Mouse (Mus musculus) embryonic facial prominence, embryonic 13.5 days (tissue): ENCODE results near the gene Mlx. TPM values are rescaled to one million over a fixed set of nuclear protein-coding genes. Genes with fewer than 3 reads are reported as not detected.

Experiments
- ATAC-seq: fragments of 200-750 bp; cut with Nextera tagmentation; 2 replicates; pipeline ENCODE4 v1.8.0; 2017; ENCODE audit warnings: low read depth; ENCODE audit not compliant: insufficient number of reproducible peaks, insufficient read depth, low FRiP score, low TSS enrichment
- H3K27ac ChIP-seq: fragments of 300-500 bp; sonication (generic); 2 replicates; pipeline ENCODE4 v1.5.1; 2015; ENCODE audit warnings: moderate library complexity, mild to moderate bottlenecking, inconsistent platforms
- H3K27me3 ChIP-seq: fragments of 300-500 bp; sonication (generic); 2 replicates; pipeline ENCODE4 v1.6.1; 2015; ENCODE audit warnings: mild to moderate bottlenecking, inconsistent platforms
- H3K36me3 ChIP-seq: fragments of 300-500 bp; sonication (generic); 2 replicates; pipeline ENCODE4 v1.6.1; 2015; ENCODE audit warnings: mild to moderate bottlenecking, inconsistent platforms
- H3K4me1 ChIP-seq: fragments of 300-500 bp; sonication (generic); 2 replicates; pipeline ENCODE4 v1.6.1; 2015; ENCODE audit warnings: inconsistent platforms
- H3K4me2 ChIP-seq: fragments of 300-500 bp; sonication (generic); 2 replicates; pipeline ENCODE4 v1.6.1; 2015; ENCODE audit warnings: moderate library complexity, mild to moderate bottlenecking, inconsistent platforms
- H3K4me3 ChIP-seq: fragments of 300-500 bp; sonication (generic); 2 replicates; pipeline ENCODE4 v1.5.1; 2015; ENCODE audit warnings: mild to moderate bottlenecking, inconsistent platforms
- H3K9ac ChIP-seq: fragments of 300-500 bp; sonication (generic); 2 replicates; pipeline ENCODE4 v1.6.1; 2015; ENCODE audit warnings: mild to moderate bottlenecking, inconsistent platforms
- H3K9me3 ChIP-seq: fragments of 300-500 bp; sonication (generic); 2 replicates; pipeline ENCODE4 v1.6.1; 2016; ENCODE audit warnings: inconsistent platforms
- WGBS: fragments of 180-500 bp; shearing (Covaris S2); methylation state at CpG from one replicate; pipeline ENCODE4 v1.1.7; 2015; ENCODE audit warnings: mixed read lengths; 5-methylcytosine and 5-hydroxymethylcytosine counted together
- polyA plus RNA-seq: library from polyadenylated mRNA; unstranded; fragments of >200 nt; fragmentation: Nextera tagmentation; extraction: Ambion mirVana; gene quantifications from 2 replicates; pipeline ENCODE4 v1.2.1, GENCODE M21; 2015

Gene Mlx
- polyA plus RNA-seq, 1 experiment from 2014 or later = 46.8 TPM

GRCm38 (mm10) chr11:101127075-101127474 lies 40.0 kb downstream of the Mlx start:
- Histone ChIP-seq H3K27me3 (no peaks in the 10 kb centered on the region), H3K4me2 (no peak overlapping the region), H3K9me3 (peaks cover 9% of the 10 kb centered on the region; the same call in 1 of the 2 replicates), H3K4me3 (no peak overlapping the region), H3K27ac (no peak overlapping the region), H3K36me3 (peaks cover 43% of the 10 kb centered on the region), H3K9ac (no peak overlapping the region), H3K4me1 (no peaks in the 10 kb centered on the region)
- no peak for ATAC-seq
- 100% methylated on average over 1 of the region's 1 CpGs for whole genome bisulfite sequencing

- H3K36me3 ChIP-seq = peaks cover 24% of the 10 kb centered on the region
- peaks cover 9% of the 10 kb centered on the region; the same call in 1 of the 2 replicates for H3K9me3 ChIP-seq
- no peak overlapping the region for H3K9ac ChIP-seq
- H3K27me3 ChIP-seq = no peaks in the 10 kb centered on the region
- WGBS = 86% methylated on average over 11 of the region's 11 CpGs
- H3K27ac ChIP-seq = no peak overlapping the region
- H3K4me3 ChIP-seq = no peak overlapping the region
- ATAC-seq = no peak
- no peaks in the 10 kb centered on the region for H3K4me1 ChIP-seq
- no peak overlapping the region for H3K4me2 ChIP-seq
Measured at GRCm38 (mm10) chr11:101128996-101129577, 42.0 kb downstream of the Mlx start.

- Histone ChIP-seq H3K27ac (no peak overlapping the region), H3K27me3 (no peaks in the 10 kb centered on the region), H3K9ac (no peak overlapping the region), H3K4me3 (no peak overlapping the region), H3K4me2 (no peak overlapping the region), H3K36me3 (peaks cover 18% of the 10 kb centered on the region), H3K4me1 (no peaks in the 10 kb centered on the region), H3K9me3 (peaks cover 9% of the 10 kb centered on the region; the same call in 1 of the 2 replicates)
- no peak for ATAC-seq
- 48% methylated on average over 18 of the region's 18 CpGs for WGBS
Measured at GRCm38 (mm10) chr11:101130056-101130756, 43.1 kb downstream of the Mlx start.

- no peak overlapping the region for H3K9ac ChIP-seq
- H3K36me3 ChIP-seq = peaks cover 8% of the 10 kb centered on the region
- H3K27ac ChIP-seq = no peak overlapping the region
- H3K4me1 ChIP-seq = no peaks in the 10 kb centered on the region
- peaks cover 9% of the 10 kb centered on the region; the same call in 1 of the 2 replicates for H3K9me3 ChIP-seq
- no peaks in the 10 kb centered on the region for H3K27me3 ChIP-seq
- no peak overlapping the region for H3K4me3 ChIP-seq
- H3K4me2 ChIP-seq = no peak overlapping the region
- 89% methylated on average over 2 of the region's 2 CpGs for WGBS
- ATAC-seq = no peak
Measured at GRCm38 (mm10) chr11:101131187-101131586, 44.1 kb downstream of the Mlx start.

- peaks cover 7% of the 10 kb centered on the region; the same call in 1 of the 2 replicates for H3K9me3 ChIP-seq
- no peak overlapping the region for H3K4me2 ChIP-seq
- WGBS = 84% methylated on average over 6 of the region's 6 CpGs
- H3K4me3 ChIP-seq = no peak overlapping the region
- no peaks in the 10 kb centered on the region for H3K4me1 ChIP-seq
- peaks cover 3% of the 10 kb centered on the region for H3K36me3 ChIP-seq
- no peak overlapping the region for H3K27ac ChIP-seq
- H3K27me3 ChIP-seq = no peaks in the 10 kb centered on the region
- H3K9ac ChIP-seq = no peak overlapping the region
- ATAC-seq = no peak
Measured at GRCm38 (mm10) chr11:101131701-101132100, 44.6 kb downstream of the Mlx start.

GRCm38 (mm10) chr11:101133037-101133436 lies 46.0 kb downstream of the Mlx start:
- no peak for ATAC-seq
- no peaks in the 10 kb centered on the region for H3K27me3 ChIP-seq
- H3K4me2 ChIP-seq = no peak overlapping the region
- 75% methylated on average over 12 of the region's 12 CpGs for WGBS
- H3K9me3 ChIP-seq = peaks cover 3% of the 10 kb centered on the region; the same call in 1 of the 2 replicates
- no peak overlapping the region for H3K9ac ChIP-seq
- H3K4me1 ChIP-seq = no peaks in the 10 kb centered on the region
- no peak overlapping the region for H3K27ac ChIP-seq
- no peak overlapping the region for H3K4me3 ChIP-seq
- H3K36me3 ChIP-seq = no peaks in the 10 kb centered on the region

- Histone ChIP-seq H3K4me3 (no peak overlapping the region), H3K9me3 (peaks cover 3% of the 10 kb centered on the region; the same call in 1 of the 2 replicates), H3K36me3 (no peaks in the 10 kb centered on the region), H3K9ac (no peak overlapping the region), H3K27me3 (no peaks in the 10 kb centered on the region), H3K4me2 (no peak overlapping the region), H3K4me1 (0 out of 2 replicates have a peak, but pooled peaks cover 5% of the 10 kb centered on the region), H3K27ac (no peak overlapping the region)
- 82% methylated on average over 13 of the region's 13 CpGs for WGBS
- no peak for ATAC-seq
Measured at GRCm38 (mm10) chr11:101134217-101134865, 47.3 kb downstream of the Mlx start.

- Histone ChIP-seq H3K9ac (no peak overlapping the region), H3K27me3 (peaks cover 18% of the 10 kb centered on the region; the same call in 1 of the 2 replicates), H3K36me3 (no peaks in the 10 kb centered on the region), H3K27ac (no peak overlapping the region), H3K4me2 (no peak overlapping the region), H3K4me1 (peaks cover 14% of the 10 kb centered on the region), H3K4me3 (no peak overlapping the region), H3K9me3 (no peaks in the 10 kb centered on the region)
- 83% methylated on average over 7 of the region's 7 CpGs for WGBS
- no peak for ATAC-seq
Measured at GRCm38 (mm10) chr11:101137000-101137399, 49.9 kb downstream of the Mlx start.

GRCm38 (mm10) chr11:101138536-101139181 lies 51.6 kb downstream of the Mlx start:
- no peak for ATAC-seq
- peak overlapping the region; percentile 29 for H3K4me2 ChIP-seq
- no peak overlapping the region for H3K4me3 ChIP-seq
- 28% methylated on average over 15 of the region's 15 CpGs for WGBS
- H3K9ac ChIP-seq = 0 out of 2 replicates have a peak overlapping the region, but pooled peaks have one; percentile 4
- peaks cover 18% of the 10 kb centered on the region; the same call in 1 of the 2 replicates for H3K27me3 ChIP-seq
- peaks cover 17% of the 10 kb centered on the region for H3K4me1 ChIP-seq
- no peaks in the 10 kb centered on the region for H3K9me3 ChIP-seq
- no peak overlapping the region for H3K27ac ChIP-seq
- H3K36me3 ChIP-seq = no peaks in the 10 kb centered on the region

GRCm38 (mm10) chr11:101140164-101140819 lies 53.2 kb downstream of the Mlx start:
- 0 out of 2 replicates have a peak, but pooled peaks have one; percentile 3 for ATAC-seq
- peak overlapping the region; percentile 58 for H3K9ac ChIP-seq

GRCm38 (mm10) chr11:101141088-101141487 lies 54.0 kb downstream of the Mlx start:
- Histone ChIP-seq H3K9me3 (no peaks in the 10 kb centered on the region), H3K9ac (no peak overlapping the region), H3K4me3 (no peak overlapping the region), H3K36me3 (no peaks in the 10 kb centered on the region), H3K27ac (no peak overlapping the region), H3K4me1 (peaks cover 21% of the 10 kb centered on the region), H3K27me3 (peaks cover 18% of the 10 kb centered on the region; the same call in 1 of the 2 replicates), H3K4me2 (no peak overlapping the region)
- 81% methylated on average over 8 of the region's 8 CpGs for WGBS
- ATAC-seq = no peak

More at GRCm38 (mm10) chr11:101140164-101140819, 53.2 kb downstream of the Mlx start:
- H3K4me3 ChIP-seq = peak overlapping the region; percentile 34
- H3K4me2 ChIP-seq = peak overlapping the region; percentile 57
- no peaks in the 10 kb centered on the region for H3K36me3 ChIP-seq
- WGBS = 49% methylated on average over 27 of the region's 27 CpGs
- H3K4me1 ChIP-seq = peaks cover 21% of the 10 kb centered on the region
- H3K9me3 ChIP-seq = no peaks in the 10 kb centered on the region
- H3K27ac ChIP-seq = peak overlapping the region; percentile 39; the same call in 1 of the 2 replicates
- peaks cover 18% of the 10 kb centered on the region; the same call in 1 of the 2 replicates for H3K27me3 ChIP-seq
